Mouse (Mus musculus) hindbrain, embryonic 11.5 days (tissue): ENCODE data around the gene Gpd1l. TPM values are rescaled to one million over a fixed set of nuclear protein-coding genes. Genes with fewer than 3 reads are reported as not detected.
A peak's percentile ranks its signal among the peaks of the same experiment; 100 is the strongest.

Source experiments
- ATAC-seq: fragments of 200-750 bp; cut with Nextera tagmentation; 2 replicates; pipeline ENCODE4 v1.8.0; 2017; ENCODE audit warnings: mild to moderate bottlenecking, moderate TSS enrichment, moderate library complexity; ENCODE audit not compliant: low FRiP score
- DNase-seq: peaks from one replicate; pipeline ENCODE4 v3.0.0-alpha.2; 2015; ENCODE audit warnings: low spot score
- H3K27ac ChIP-seq: fragments of 300-500 bp; sonication (generic); 2 replicates; pipeline ENCODE4 v1.5.1; 2014; ENCODE audit warnings: mild to moderate bottlenecking, low read depth, low read length
- H3K27me3 ChIP-seq: fragments of 300-500 bp; sonication (generic); 2 replicates; pipeline ENCODE4 v1.6.1; 2014; ENCODE audit warnings: mild to moderate bottlenecking, low read length, moderate library complexity, mixed read lengths; ENCODE audit not compliant: control insufficient read depth, insufficient read depth
- H3K36me3 ChIP-seq: fragments of 300-500 bp; sonication (generic); 2 replicates; pipeline ENCODE4 v1.6.1; 2014; ENCODE audit warnings: mild to moderate bottlenecking, low read length, moderate library complexity, mixed read lengths; ENCODE audit not compliant: control insufficient read depth, insufficient read depth
- H3K4me1 ChIP-seq: fragments of 300-500 bp; sonication (generic); replicated peaks from 2 replicates; pipeline ENCODE4 v1.6.1; 2014; ENCODE audit warnings: low read length, mixed read lengths; ENCODE audit not compliant: control insufficient read depth, insufficient read depth
- H3K4me2 ChIP-seq: fragments of 300-500 bp; sonication (generic); replicated peaks from 2 replicates; pipeline ENCODE4 v1.6.1; 2014; ENCODE audit warnings: mild to moderate bottlenecking, low read depth, low read length
- H3K4me3 ChIP-seq: fragments of 300-500 bp; sonication (generic); 2 replicates; pipeline ENCODE4 v1.5.1; 2014; ENCODE audit warnings: low read depth, low read length
- H3K9ac ChIP-seq: fragments of 300-500 bp; sonication (generic); 2 replicates; pipeline ENCODE4 v1.6.1; 2014; ENCODE audit warnings: low read depth, low read length
- H3K9me3 ChIP-seq: fragments of 300-500 bp; sonication (generic); 2 replicates; pipeline ENCODE4 v1.6.1; 2016; ENCODE audit warnings: low read length; ENCODE audit not compliant: control insufficient read depth
- whole genome bisulfite sequencing: fragments of 180-500 bp; shearing (Covaris S2); extraction: QIAGEN DNeasy Blood & Tissue Kit; methylation state at CpG from one replicate; pipeline ENCODE4 v1.1.7; 2014; 5-methylcytosine and 5-hydroxymethylcytosine counted together
- polyA plus RNA-seq: library from polyadenylated mRNA; unstranded; fragments of >200 nt; fragmentation: Nextera tagmentation; extraction: Ambion mirVana; gene quantifications from 2 replicates; pipeline ENCODE4 v1.2.1, GENCODE M21; 2014

The Gpd1l gene
- polyA plus RNA-seq, 1 experiment from 2014 or later, result 9.8 TPM

DNA sequence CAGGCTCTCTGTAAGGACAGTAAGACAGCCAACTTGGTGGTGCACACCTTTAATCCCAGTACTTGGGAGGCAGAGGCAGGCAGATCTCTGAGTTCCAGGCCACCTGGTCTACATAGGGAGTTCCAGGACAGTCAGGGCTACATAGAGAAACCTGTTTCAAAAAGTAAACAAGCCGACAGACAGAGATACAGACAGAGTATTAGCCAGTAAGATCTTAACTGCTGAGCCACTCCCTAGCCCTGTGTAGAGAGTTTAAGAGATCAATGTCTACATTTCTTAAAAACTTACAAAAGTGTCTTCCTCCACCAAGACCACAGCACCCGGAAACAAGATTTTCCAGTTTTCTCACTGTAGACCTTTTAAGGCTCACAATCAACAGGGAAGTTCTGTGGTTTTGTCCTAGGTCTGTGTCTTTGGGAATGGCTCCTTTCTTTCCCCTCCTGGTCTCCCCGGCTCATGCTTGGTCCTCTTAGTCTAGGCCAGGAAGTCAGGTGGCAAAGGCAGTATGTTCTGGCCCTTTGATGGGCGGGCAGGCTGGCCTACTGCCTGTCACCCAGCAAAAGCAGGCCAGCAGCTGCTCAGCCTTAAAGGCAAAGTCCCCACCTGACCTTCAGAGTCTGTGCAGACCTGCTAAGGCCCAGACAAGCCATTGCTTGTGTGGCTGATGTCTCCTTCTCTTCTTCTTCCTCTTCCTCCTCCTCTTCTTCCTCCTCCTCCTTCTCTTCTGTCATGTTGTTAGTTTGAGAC is 26.4 kb upstream of the Gpd1l start:
- ATAC-seq (no peak), DNase-seq (no peak)
- H3K9me3 ChIP-seq, result no peaks in the 10 kb centered on the region
- H3K4me1 ChIP-seq, result no peaks in the 10 kb centered on the region
- H3K27ac ChIP-seq, result no peak overlapping the region
- H3K9ac ChIP-seq, result no peak overlapping the region
- H3K36me3 ChIP-seq, result no peaks in the 10 kb centered on the region
- 74% methylated on average over 4 of the region's 4 CpGs for WGBS
- H3K27me3 ChIP-seq, result no peaks in the 10 kb centered on the region
- H3K4me2 ChIP-seq, result no peak overlapping the region
- no peak overlapping the region for H3K4me3 ChIP-seq

DNA sequence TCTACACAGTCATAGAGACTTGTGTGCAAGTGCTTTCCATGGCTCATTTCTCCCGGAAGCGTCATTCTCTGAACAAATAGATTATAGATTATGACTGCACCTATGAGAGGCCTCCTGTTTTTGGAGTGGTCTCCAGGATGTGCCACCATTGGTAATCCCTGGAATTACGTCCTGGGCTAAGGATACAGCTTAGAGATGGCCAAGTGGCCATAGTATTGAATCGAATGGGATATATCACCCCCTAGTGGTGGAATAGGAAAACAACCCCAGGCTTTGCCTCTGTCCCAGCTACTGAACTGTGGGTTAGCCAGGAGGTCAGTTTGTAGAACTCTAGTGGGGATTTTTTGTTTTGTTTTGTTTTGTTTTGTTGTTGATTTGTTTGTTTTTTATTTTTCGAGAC is 23.2 kb upstream of the Gpd1l start:
- Histone ChIP-seq H3K27ac (no peak overlapping the region), H3K9me3 (no peaks in the 10 kb centered on the region), H3K4me2 (no peak overlapping the region), H3K27me3 (no peaks in the 10 kb centered on the region), H3K9ac (no peak overlapping the region), H3K4me1 (no peaks in the 10 kb centered on the region), H3K36me3 (no peaks in the 10 kb centered on the region), H3K4me3 (no peak overlapping the region)
- WGBS, result 36% methylated on average over 5 of the region's 5 CpGs
- peak; percentile 54; the same call in 1 of the 2 replicates for ATAC-seq
- DNase-seq, result peak; percentile 63

DNA sequence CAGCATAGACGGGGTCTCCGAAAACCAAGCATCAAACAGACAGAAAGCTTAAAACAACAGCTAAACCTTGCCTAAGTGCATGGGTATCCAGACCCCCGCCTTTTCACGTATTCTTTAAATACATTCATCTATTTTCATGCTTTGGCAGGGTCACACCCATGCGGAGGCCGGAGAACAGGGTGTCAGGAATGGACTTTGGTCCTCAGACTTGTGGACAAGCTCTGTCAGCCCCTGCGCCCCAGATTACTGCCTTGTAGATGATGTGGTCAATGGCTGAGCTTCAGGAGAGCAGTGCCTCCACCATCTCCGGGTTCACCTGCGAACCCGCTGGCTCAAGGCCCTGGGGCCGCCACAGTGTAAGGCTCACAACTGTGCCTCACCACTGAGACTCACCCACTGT is 21.6 kb upstream of the Gpd1l start:
- no peak overlapping the region for H3K4me2 ChIP-seq
- H3K27ac ChIP-seq, result no peak overlapping the region
- no peak overlapping the region for H3K9ac ChIP-seq
- ATAC-seq (no peak), DNase-seq (no peak)
- no peaks in the 10 kb centered on the region for H3K27me3 ChIP-seq
- WGBS, result 93% methylated on average over 11 of the region's 11 CpGs
- no peaks in the 10 kb centered on the region for H3K9me3 ChIP-seq
- H3K36me3 ChIP-seq, result no peaks in the 10 kb centered on the region
- H3K4me3 ChIP-seq, result no peak overlapping the region
- no peaks in the 10 kb centered on the region for H3K4me1 ChIP-seq

DNA sequence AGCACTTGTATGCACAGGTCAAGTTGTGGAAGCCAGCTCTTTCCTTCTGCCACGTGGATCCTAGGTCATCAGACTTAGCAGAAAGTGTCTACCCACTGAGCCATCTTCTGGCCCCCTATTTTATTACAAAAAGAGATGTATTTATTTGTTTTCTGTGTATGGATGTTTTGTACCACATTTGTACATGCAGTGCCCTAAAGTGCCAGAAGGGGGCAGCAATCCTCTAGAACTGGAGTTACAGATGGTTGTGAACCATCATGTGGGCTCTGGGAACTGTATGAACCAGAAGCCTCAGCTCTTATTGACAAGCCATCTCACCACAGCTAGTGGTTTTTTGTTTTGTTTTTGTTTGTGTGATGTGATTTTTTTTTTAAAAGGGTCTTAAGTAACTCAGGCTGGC is 19.1 kb upstream of the Gpd1l start:
- Histone ChIP-seq H3K4me1 (no peaks in the 10 kb centered on the region), H3K4me2 (no peak overlapping the region), H3K36me3 (no peaks in the 10 kb centered on the region), H3K27ac (no peak overlapping the region), H3K9ac (no peak overlapping the region), H3K9me3 (no peaks in the 10 kb centered on the region), H3K27me3 (no peaks in the 10 kb centered on the region), H3K4me3 (no peak overlapping the region)
- 18% methylated on average over 1 of the region's 1 CpGs for WGBS
- DNase-seq (peak; percentile 34), ATAC-seq (no peak)

DNA sequence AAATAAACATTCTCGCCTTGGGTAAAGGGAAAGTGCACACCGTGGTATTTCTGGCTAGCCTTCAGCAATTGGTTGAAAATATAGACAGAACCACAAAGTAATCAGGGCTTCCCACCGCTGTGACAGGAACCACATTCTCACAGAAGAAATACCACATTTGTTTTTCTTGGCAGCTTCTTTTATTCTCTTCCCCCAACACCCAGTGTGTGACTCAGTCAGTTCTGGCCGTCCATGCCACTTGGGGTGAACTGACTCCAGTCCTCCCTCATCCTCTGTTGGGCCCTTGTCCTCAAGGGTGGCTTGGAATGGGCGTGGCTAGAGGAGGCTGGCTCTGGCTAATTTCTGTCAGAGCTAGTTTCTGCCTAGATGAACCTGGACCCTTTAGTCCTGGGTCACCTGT is 14.6 kb upstream of the Gpd1l start:
- no peak for DNase-seq
- Histone ChIP-seq H3K27me3 (no peaks in the 10 kb centered on the region), H3K9ac (no peak overlapping the region)

DNA sequence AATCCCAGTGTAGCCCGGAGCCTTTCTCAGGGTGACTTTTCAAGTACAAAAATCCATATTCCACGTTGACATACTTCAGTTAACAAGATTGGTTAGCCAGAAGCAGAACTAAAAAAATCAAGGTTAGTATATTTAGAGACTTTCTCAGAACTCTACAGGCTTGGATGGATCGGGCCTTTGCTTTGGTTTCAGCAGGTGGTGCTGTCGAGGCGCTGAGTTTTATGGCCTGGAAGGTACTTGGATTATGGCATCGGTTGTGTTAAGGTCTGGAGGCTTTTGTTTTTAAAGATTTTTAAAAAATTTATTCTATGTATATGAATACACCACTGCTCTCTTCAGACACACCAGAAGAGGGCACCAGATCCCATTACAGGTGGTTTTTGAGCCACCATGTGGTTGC is 11.8 kb upstream of the Gpd1l start:
- no peaks in the 10 kb centered on the region for H3K27me3 ChIP-seq
- no peak for DNase-seq
- H3K4me3 ChIP-seq, result no peak overlapping the region
- no peak overlapping the region for H3K27ac ChIP-seq
- no peaks in the 10 kb centered on the region for H3K36me3 ChIP-seq
- no peak overlapping the region for H3K9ac ChIP-seq
- H3K4me1 ChIP-seq, result no peaks in the 10 kb centered on the region
- H3K4me2 ChIP-seq, result no peak overlapping the region
- ATAC-seq, result no peak
- WGBS, result 83% methylated on average over 6 of the region's 6 CpGs
- H3K9me3 ChIP-seq, result no peaks in the 10 kb centered on the region

More for the DNA sequence above, 14.6 kb upstream of the Gpd1l start:
- Histone ChIP-seq H3K36me3 (no peaks in the 10 kb centered on the region), H3K4me1 (no peaks in the 10 kb centered on the region), H3K9me3 (no peaks in the 10 kb centered on the region), H3K4me3 (no peak overlapping the region), H3K27ac (no peak overlapping the region), H3K4me2 (no peak overlapping the region)
- WGBS, result 64% methylated on average over 5 of the region's 5 CpGs
- no peak for ATAC-seq

DNA sequence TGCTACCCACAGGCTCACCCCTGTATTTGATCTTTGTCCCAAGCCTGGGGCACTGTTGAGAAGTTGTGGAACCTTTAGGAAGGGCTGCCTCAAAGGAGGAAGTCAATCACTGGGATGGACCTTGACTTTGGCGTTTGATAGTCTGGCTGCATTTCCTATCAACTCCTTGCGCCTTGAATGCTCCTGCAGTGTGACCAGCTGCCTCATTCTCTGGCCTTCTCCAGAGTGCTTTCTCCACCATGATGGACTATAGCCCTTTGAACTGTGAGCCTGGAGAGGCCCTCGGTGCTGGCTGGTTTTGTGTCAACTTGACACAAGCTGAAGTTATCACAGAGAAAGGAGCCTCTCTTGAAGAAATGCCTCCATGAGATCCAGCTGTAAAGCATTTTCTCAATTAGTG is 10.9 kb upstream of the Gpd1l start:
- Histone ChIP-seq H3K9me3 (no peaks in the 10 kb centered on the region), H3K4me3 (no peak overlapping the region), H3K36me3 (no peaks in the 10 kb centered on the region), H3K4me1 (no peaks in the 10 kb centered on the region), H3K9ac (no peak overlapping the region), H3K27me3 (no peaks in the 10 kb centered on the region), H3K4me2 (no peak overlapping the region), H3K27ac (no peak overlapping the region)
- WGBS, result 88% methylated on average over 3 of the region's 3 CpGs
- no peak for DNase-seq
- no peak for ATAC-seq

DNA sequence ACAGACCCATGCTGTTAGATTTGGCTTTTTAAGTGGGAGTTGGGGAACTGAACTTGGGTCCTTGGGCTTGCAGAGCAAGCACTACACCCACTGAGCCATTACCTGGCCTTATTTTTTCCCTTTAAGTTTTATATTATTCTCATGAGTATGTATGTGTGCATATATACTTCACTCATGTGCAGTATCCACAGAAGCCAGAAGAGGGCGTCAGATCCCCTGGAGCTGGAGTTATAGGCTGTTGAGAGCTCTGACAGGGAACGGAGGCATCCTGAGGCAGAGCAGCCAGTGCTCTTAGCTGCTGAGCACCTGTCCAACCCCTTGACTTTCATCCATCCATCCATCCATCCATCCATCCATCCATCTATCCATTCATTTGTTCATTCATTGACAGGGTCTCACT is 2.9 kb upstream of the Gpd1l start:
- Histone ChIP-seq H3K27me3 (no peaks in the 10 kb centered on the region), H3K9me3 (no peaks in the 10 kb centered on the region), H3K9ac (no peak overlapping the region), H3K36me3 (no peaks in the 10 kb centered on the region), H3K27ac (no peak overlapping the region), H3K4me1 (0 out of 2 replicates have a peak, but pooled peaks cover 3% of the 10 kb centered on the region), H3K4me3 (no peak overlapping the region), H3K4me2 (no peak overlapping the region)
- 75% methylated on average over 2 of the region's 2 CpGs for WGBS
- no peak for ATAC-seq
- DNase-seq, result no peak

DNA sequence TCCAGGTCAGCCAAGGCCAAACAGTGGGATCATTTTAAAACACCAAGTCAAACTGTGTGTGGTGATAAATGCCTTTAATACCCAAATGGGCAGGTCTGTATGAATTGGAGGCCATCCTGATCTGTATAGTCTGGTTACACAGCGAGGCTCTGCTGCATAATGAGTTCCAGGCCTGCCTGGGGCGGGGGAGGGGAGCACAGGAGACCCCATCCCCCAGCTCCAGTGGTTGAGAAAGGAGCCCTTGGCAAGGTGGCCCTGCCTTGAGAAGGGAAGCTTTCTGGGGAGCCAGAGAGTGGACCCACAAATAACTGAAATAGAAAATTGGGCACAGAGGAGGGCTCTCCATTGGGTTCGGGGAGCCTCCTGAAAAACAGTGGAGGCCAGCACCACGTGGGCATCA is 1.5 kb upstream of the Gpd1l start:
- WGBS, result 82% methylated on average over 4 of the region's 4 CpGs
- no peak overlapping the region for H3K9ac ChIP-seq
- H3K27me3 ChIP-seq, result no peaks in the 10 kb centered on the region
- H3K9me3 ChIP-seq, result no peaks in the 10 kb centered on the region
- no peak for DNase-seq
- no peaks in the 10 kb centered on the region for H3K36me3 ChIP-seq
- H3K4me3 ChIP-seq, result no peak overlapping the region
- H3K27ac ChIP-seq, result no peak overlapping the region
- no peak overlapping the region for H3K4me2 ChIP-seq
- no peak for ATAC-seq
- 0 out of 2 replicates have a peak, but pooled peaks cover 3% of the 10 kb centered on the region for H3K4me1 ChIP-seq
